Mouse (Mus musculus) embryonic facial prominence, embryonic 15.5 days (tissue): ENCODE measurements around the gene Twist2. TPM values are rescaled to one million over a fixed set of nuclear protein-coding genes. Genes with fewer than 3 reads are reported as not detected.
A peak's percentile ranks its signal among the peaks of the same experiment; 100 is the strongest.

Experiments
- ATAC-seq: fragments of 200-750 bp; cut with Nextera tagmentation; 2 replicates; pipeline ENCODE4 v1.8.0; 2017; ENCODE audit warnings: low read depth, moderate TSS enrichment; ENCODE audit not compliant: insufficient number of reproducible peaks, low FRiP score, low TSS enrichment
- H3K27ac ChIP-seq: fragments of 300-500 bp; sonication (generic); replicated peaks from 2 replicates; pipeline ENCODE4 v1.5.1; 2015; ENCODE audit warnings: mild to moderate bottlenecking, inconsistent platforms
- H3K27me3 ChIP-seq: fragments of 300-500 bp; sonication (generic); 2 replicates; pipeline ENCODE4 v1.6.1; 2015; ENCODE audit warnings: inconsistent platforms
- H3K36me3 ChIP-seq: fragments of 300-500 bp; sonication (generic); 2 replicates; pipeline ENCODE4 v1.6.1; 2015; ENCODE audit warnings: mild to moderate bottlenecking, inconsistent platforms
- H3K4me1 ChIP-seq: fragments of 300-500 bp; sonication (generic); 2 replicates; pipeline ENCODE4 v1.6.1; 2015; ENCODE audit warnings: inconsistent platforms
- H3K4me2 ChIP-seq: fragments of 300-500 bp; sonication (generic); replicated peaks from 2 replicates; pipeline ENCODE4 v1.6.1; 2015; ENCODE audit warnings: mild to moderate bottlenecking, inconsistent platforms
- H3K4me3 ChIP-seq: fragments of 300-500 bp; sonication (generic); replicated peaks from 2 replicates; pipeline ENCODE4 v1.5.1; 2015; ENCODE audit warnings: mild to moderate bottlenecking, inconsistent platforms
- H3K9ac ChIP-seq: fragments of 300-500 bp; sonication (generic); 2 replicates; pipeline ENCODE4 v1.6.1; 2015; ENCODE audit warnings: inconsistent platforms
- H3K9me3 ChIP-seq: fragments of 300-500 bp; sonication (generic); replicated peaks from 2 replicates; pipeline ENCODE4 v1.6.1; 2016; ENCODE audit warnings: inconsistent platforms
- whole genome bisulfite sequencing: fragments of 180-500 bp; shearing (Covaris S2); methylation state at CpG from one replicate; pipeline ENCODE4 v1.1.7; 2015; 5-methylcytosine and 5-hydroxymethylcytosine counted together
- polyA plus RNA-seq: library from polyadenylated mRNA; unstranded; fragments of >200 nt; fragmentation: Nextera tagmentation; extraction: Ambion mirVana; gene quantifications from 2 replicates; pipeline ENCODE4 v1.2.1, GENCODE M21; 2015

The Twist2 gene
- 71.8 and 86.8 TPM in 2 replicates for polyA plus RNA-seq

GRCm38 (mm10) chr1:91800967-91801843 is at the start of gene Twist2:
Gene Twist2, plus strand, starts transcription at chr1:91801461.
- Histone ChIP-seq H3K9me3 (no peaks in the 10 kb centered on the region), H3K4me1 (peaks cover 23% of the 10 kb centered on the region), H3K9ac (peak within 1 kb of the TSS; percentile 60), H3K4me2 (peak within 1 kb of the TSS; percentile 82), H3K36me3 (no peaks in the 10 kb centered on the region), H3K27me3 (peaks cover 43% of the 10 kb centered on the region), H3K27ac (peak within 1 kb of the TSS; percentile 93), H3K4me3 (peak within 1 kb of the TSS; percentile 66)
- peak; percentile 81 for ATAC-seq
- WGBS: under 1% methylated on average over 73 of the region's 77 CpGs

- Histone ChIP-seq H3K27me3 (no peaks in the 10 kb centered on the region), H3K9me3 (no peaks in the 10 kb centered on the region), H3K9ac (no peak overlapping the region), H3K4me1 (peaks cover 16% of the 10 kb centered on the region), H3K36me3 (no peaks in the 10 kb centered on the region), H3K4me2 (no peak overlapping the region), H3K27ac (no peak overlapping the region), H3K4me3 (no peak overlapping the region)
- no peak for ATAC-seq
- 46% methylated on average over 9 of the region's 9 CpGs for WGBS
Observed at GRCm38 (mm10) chr1:91752931-91753330, 48.3 kb upstream of the Twist2 start.

DNA sequence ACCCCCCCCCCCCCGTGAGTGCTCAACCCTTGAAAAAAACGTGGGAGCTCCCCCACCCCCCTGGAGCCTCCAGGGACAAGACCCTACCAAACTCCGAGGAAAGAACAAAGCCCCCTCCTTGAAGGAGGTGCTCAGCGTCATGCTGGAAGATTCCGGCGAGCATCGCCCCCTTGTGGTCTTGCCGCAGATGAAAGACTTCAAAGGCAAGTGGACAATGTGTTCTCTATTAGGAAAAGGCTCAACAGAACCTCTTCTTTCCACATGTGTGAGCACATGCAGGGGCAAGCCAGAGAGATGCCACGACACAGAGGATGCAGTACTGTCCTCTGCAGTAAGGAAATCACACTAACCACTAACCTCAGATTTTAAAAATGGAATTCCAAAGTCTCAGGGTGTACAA is 46.2 kb upstream of the Twist2 start:
- no peaks in the 10 kb centered on the region for H3K9me3 ChIP-seq
- H3K4me2 ChIP-seq: peak overlapping the region; percentile 39
- H3K27ac ChIP-seq: no peak overlapping the region
- no peak overlapping the region for H3K4me3 ChIP-seq
- 2% methylated on average over 9 of the region's 9 CpGs for WGBS
- H3K27me3 ChIP-seq: no peaks in the 10 kb centered on the region
- H3K9ac ChIP-seq: no peak overlapping the region
- peak; percentile 61; the same call in 1 of the 2 replicates for ATAC-seq
- no peaks in the 10 kb centered on the region for H3K36me3 ChIP-seq
- peaks cover 28% of the 10 kb centered on the region for H3K4me1 ChIP-seq

GRCm38 (mm10) chr1:91757292-91757691 is 44.0 kb upstream of the Twist2 start:
- Histone ChIP-seq H3K4me3 (peak overlapping the region; percentile 26), H3K36me3 (no peaks in the 10 kb centered on the region), H3K9ac (0 out of 2 replicates have a peak overlapping the region, but pooled peaks have one; percentile 12), H3K9me3 (no peaks in the 10 kb centered on the region), H3K4me1 (peaks cover 47% of the 10 kb centered on the region), H3K27me3 (no peaks in the 10 kb centered on the region), H3K4me2 (peak overlapping the region; percentile 48), H3K27ac (peak overlapping the region; percentile 75)
- 23% methylated on average over 16 of the region's 16 CpGs for WGBS
- no peak for ATAC-seq

DNA sequence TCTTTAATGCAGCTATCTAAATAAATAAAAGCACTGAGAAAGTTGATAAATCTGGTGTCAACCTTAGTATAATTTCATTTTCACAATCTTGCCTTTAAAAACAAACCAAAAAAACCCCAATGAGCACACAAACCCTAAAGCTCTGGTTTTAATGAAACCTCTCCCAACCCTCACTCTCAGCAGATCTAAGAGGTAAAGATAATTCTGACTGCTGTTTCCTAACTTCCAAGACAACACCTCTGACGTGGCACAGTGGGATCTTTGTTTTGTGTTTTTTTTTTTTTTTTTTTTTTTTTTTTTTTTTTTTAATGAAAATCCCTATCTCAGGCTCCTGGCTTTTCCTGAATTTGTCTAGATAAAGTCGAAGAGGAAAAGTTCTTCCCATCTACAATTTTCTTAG is 43.1 kb upstream of the Twist2 start:
- Histone ChIP-seq H3K4me2 (0 out of 2 replicates have a peak overlapping the region, but pooled peaks have one; percentile 48), H3K4me1 (peaks cover 55% of the 10 kb centered on the region), H3K9ac (no peak overlapping the region), H3K36me3 (no peaks in the 10 kb centered on the region), H3K27me3 (no peaks in the 10 kb centered on the region), H3K4me3 (no peak overlapping the region), H3K27ac (peak overlapping the region; percentile 75; the same call in 1 of the 2 replicates), H3K9me3 (no peaks in the 10 kb centered on the region)
- 50% methylated on average over 2 of the region's 2 CpGs for WGBS
- no peak for ATAC-seq

DNA sequence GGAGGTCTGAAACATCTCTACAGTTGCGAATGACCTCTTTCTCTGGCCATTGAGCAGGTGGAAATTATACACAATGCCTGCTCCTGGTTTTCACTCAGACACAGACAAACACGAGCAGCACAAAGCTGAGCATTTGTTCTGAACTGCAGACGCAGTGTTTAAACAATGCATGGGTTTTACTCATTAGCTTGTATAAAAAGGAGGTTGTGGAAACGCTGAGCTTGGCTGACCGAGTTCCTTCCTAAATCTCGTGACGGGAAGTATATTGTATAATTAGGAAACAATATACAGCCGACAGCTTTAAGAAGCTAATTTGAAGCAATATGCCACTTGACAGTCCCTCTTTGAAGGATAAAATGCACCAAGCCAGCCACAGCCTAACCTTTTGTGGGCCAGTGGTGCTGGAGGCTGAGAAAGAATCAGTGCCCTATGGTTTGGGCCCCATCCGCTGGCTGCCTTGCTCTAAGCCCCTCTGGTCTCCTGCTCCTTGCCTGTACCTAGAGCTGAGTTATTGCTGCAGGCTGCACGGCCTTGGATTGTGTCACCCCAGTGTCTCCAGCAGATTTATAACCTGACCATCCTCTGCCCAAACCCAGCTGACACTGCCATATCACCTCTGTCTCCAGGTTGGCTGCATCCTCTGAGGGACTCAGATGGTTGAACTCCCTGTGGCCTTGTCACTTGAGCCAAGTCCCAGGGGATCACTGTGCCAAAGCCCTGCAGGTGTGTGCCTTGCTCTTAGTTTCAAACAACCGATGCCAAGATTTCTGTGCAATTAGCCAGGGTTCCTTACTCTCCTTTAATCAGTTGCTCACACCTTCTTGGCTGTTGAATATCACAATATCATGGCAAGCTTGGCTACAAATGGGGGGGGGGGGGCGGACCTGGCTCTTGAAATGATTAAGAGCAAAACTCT is 42.4 kb upstream of the Twist2 start:
- Histone ChIP-seq H3K9me3 (no peaks in the 10 kb centered on the region), H3K4me1 (peaks cover 60% of the 10 kb centered on the region), H3K9ac (0 out of 2 replicates have a peak overlapping the region, but pooled peaks have one; percentile 9), H3K36me3 (no peaks in the 10 kb centered on the region), H3K4me3 (no peak overlapping the region), H3K4me2 (peak overlapping the region; percentile 24; the same call in 1 of the 2 replicates), H3K27me3 (no peaks in the 10 kb centered on the region), H3K27ac (peak overlapping the region; percentile 75)
- 29% methylated on average over 12 of the region's 12 CpGs for WGBS
- ATAC-seq: no peak

- H3K9me3 ChIP-seq: no peaks in the 10 kb centered on the region
- H3K4me2 ChIP-seq: peak overlapping the region; percentile 36
- ATAC-seq: peak; percentile 45; the same call in 1 of the 2 replicates
- no peaks in the 10 kb centered on the region for H3K27me3 ChIP-seq
- H3K9ac ChIP-seq: no peak overlapping the region
- H3K36me3 ChIP-seq: no peaks in the 10 kb centered on the region
- peaks cover 53% of the 10 kb centered on the region for H3K4me1 ChIP-seq
- peak overlapping the region; percentile 89 for H3K27ac ChIP-seq
- 29% methylated on average over 14 of the region's 14 CpGs for WGBS
- H3K4me3 ChIP-seq: 0 out of 2 replicates have a peak overlapping the region, but pooled peaks have one; percentile 3
Observed at GRCm38 (mm10) chr1:91760140-91760986, 40.9 kb upstream of the Twist2 start.

- Histone ChIP-seq H3K27me3 (no peaks in the 10 kb centered on the region), H3K4me1 (peaks cover 43% of the 10 kb centered on the region), H3K9ac (no peak overlapping the region), H3K27ac (peak overlapping the region; percentile 67), H3K4me2 (peak overlapping the region; percentile 15; the same call in 1 of the 2 replicates), H3K9me3 (no peaks in the 10 kb centered on the region), H3K4me3 (no peak overlapping the region), H3K36me3 (no peaks in the 10 kb centered on the region)
- no peak for ATAC-seq
- WGBS: 33% methylated on average over 12 of the region's 12 CpGs
Observed at GRCm38 (mm10) chr1:91762528-91763091, 38.7 kb upstream of the Twist2 start.

GRCm38 (mm10) chr1:91770221-91770624 is 31.0 kb upstream of the Twist2 start:
- H3K4me1 ChIP-seq: peaks cover 19% of the 10 kb centered on the region
- no peaks in the 10 kb centered on the region for H3K27me3 ChIP-seq
- no peak overlapping the region for H3K9ac ChIP-seq
- no peak overlapping the region for H3K4me3 ChIP-seq
- H3K27ac ChIP-seq: no peak overlapping the region
- H3K9me3 ChIP-seq: no peaks in the 10 kb centered on the region
- peak; percentile 71 for ATAC-seq
- no peaks in the 10 kb centered on the region for H3K36me3 ChIP-seq
- H3K4me2 ChIP-seq: peak overlapping the region; percentile 4
- WGBS: 12% methylated on average over 12 of the region's 12 CpGs

- no peak overlapping the region for H3K4me3 ChIP-seq
- no peaks in the 10 kb centered on the region for H3K36me3 ChIP-seq
- H3K27ac ChIP-seq: no peak overlapping the region
- H3K4me2 ChIP-seq: peak overlapping the region; percentile 4
- peaks cover 19% of the 10 kb centered on the region for H3K4me1 ChIP-seq
- no peak overlapping the region for H3K9ac ChIP-seq
- 9% methylated on average over 10 of the region's 10 CpGs for WGBS
- no peaks in the 10 kb centered on the region for H3K27me3 ChIP-seq
- no peak for ATAC-seq
- H3K9me3 ChIP-seq: no peaks in the 10 kb centered on the region
Observed at GRCm38 (mm10) chr1:91770676-91771075, 30.6 kb upstream of the Twist2 start.
